Mouse (Mus musculus) neural tube, postnatal 0 days (tissue): ENCODE measurements around the gene Tacstd2. TPM values are rescaled to one million over a fixed set of nuclear protein-coding genes. Genes with fewer than 3 reads are reported as not detected.

ENCODE experiments used
- polyA plus RNA-seq: library from polyadenylated mRNA; unstranded; fragments of >200 nt; fragmentation: Nextera tagmentation; extraction: Ambion mirVana; gene quantifications from 2 replicates; pipeline ENCODE4 v1.2.1, GENCODE M21; 2015

The Tacstd2 gene
- polyA plus RNA-seq, result 2.1 and 2.2 TPM in 2 replicates

DNA sequence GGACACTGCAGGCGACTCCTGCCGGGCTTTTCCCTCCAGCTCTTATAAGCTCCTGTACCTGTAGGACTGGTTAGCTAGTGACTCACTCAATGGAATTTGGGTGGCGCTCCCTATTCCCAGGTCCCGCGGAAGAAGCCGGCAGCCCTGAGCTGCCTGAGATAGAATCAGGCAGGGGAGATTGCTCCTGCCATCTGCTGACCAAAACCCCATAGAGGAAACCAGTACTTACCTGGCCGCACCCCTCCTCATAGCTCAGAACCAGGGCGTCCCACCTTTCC lies at the start of gene Tacstd2:
Gene Tacstd2, minus strand, starts transcription at position 20 of the 278 bp plus-strand sequence.

DNA sequence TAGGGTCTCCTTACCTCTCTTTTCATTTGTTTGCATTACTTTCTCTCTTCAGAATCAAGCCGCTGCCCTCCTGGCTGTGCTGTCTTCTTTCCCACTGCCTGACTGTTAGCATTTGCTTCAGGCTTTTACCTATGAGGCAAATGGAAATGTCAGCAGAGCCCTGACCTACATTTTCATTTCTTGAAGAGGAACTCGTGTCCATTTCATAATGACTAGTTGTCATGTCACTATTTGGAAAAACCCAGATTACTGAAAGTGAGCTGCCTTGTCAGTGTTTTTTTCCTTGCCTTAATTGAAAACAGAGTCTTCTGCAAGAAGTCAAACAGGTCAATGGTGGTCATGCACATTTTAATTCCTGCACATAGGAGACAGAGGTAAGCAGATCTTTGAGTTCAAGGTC lies 43.8 kb downstream of the Tacstd2 start, which contains the start of gene Il23r:
Gene Il23r, minus strand, starts transcription at position 101 of the 400 bp plus-strand sequence.

Other genes starting within 250 kb of the Tacstd2 start
- 0.05 TPM in 1 of 2 replicates, not detected in the other for gene Il12rb2, start 159.6 kb downstream of the Tacstd2 start, polyA plus RNA-seq
- not detected in 2 replicates for gene Il23r, start 43.9 kb downstream of the Tacstd2 start, polyA plus RNA-seq